Mouse (Mus musculus): ENCODE results near the gene Tti1. TPM values are rescaled to one million over a fixed set of nuclear protein-coding genes. Genes with fewer than 3 reads are reported as not detected.
A peak's percentile ranks its signal among the peaks of the same experiment; 100 is the strongest.
"Not testable (repeated sequence)": the region's sequence is repeated elsewhere in the genome, so short reads cannot be mapped to it uniquely, and the experiment has no call there.

The Tti1 gene
- total RNA-seq (2021), result 10 to 100 TPM; 13.0 to 14.6 TPM
- long read RNA-seq, experiment 1, transcript Tti1-201 (8 exons, 3,830 nt), result major isoform, 5 of 10 reads
- long read RNA-seq, experiment 1, partial matches to known transcripts, result 1 of 10 reads
- long read RNA-seq, experiment 1, other reads (novel, unspliced or antisense), result 2 of 10 reads
- long read RNA-seq, experiment 2, transcript Tti1-201 (8 exons, 3,830 nt), result major isoform, 13 of 20 reads
- long read RNA-seq, experiment 2, transcript Tti1-202 (7 exons, 3,765 nt), result minor isoform, 5 of 20 reads
- long read RNA-seq, experiment 2, partial matches to known transcripts, result 0 of 20 reads
- long read RNA-seq, experiment 2, other reads (novel, unspliced or antisense), result 2 of 20 reads

DNA sequence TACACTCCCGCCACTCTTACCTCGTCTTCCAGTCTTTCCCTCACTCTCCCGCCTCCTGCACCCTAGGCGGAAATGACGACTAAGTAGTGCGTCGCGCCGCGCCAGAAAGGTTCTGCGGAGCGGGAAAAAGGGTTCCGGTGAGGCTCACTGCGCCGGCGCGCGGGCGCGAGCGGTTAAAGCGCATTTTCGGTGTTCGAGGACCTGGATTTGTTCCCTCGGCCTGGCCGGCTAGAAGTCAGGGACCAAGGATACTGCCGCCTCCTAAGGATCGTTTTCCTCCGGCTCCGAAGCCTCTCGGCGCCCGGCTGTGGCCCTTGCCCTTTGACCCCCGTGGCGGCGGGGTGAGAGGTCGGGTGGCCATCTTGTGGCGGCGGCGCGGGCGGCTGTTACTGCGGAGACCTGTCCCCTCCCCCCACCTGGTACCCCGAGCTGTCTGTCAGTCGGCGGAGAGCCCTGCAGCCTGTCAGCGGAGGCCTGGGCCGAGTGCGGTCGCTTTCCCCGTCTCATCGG lies at the start of gene Tti1, which contains the start of gene Rprd1b:
Gene Tti1 (minus strand): TSS at position 80 of the 510 bp plus-strand sequence.
Gene Rprd1b (plus strand): TSS at position 144 of the 510 bp plus-strand sequence.
- peak; percentile 93 for DNase-seq
- intact Hi-C loops (cut with DNase I; ENCODE audit: low total_unique reads), result no loop called here

DNA sequence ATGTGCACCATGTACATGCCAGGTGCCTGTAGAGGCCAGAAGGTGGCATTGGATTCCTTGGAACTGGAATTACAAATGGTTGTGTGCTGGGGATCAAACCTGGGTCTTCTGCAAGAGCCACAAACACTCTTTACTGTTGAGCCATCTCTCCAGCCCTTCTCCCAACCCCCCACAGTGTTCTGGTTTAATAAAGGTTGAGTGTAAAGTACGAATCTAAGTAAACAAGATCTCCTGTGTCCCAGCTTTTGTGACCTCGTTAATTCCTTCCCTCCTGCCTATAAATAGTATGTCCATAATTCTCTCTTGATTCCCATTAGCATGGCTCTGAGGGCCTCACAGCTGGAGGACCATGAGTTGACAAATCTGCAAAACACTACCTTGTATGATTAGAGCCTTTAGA lies 49.7 kb upstream of the Tti1 start:
- intact Hi-C loops (cut with DNase I; ENCODE audit: low total_unique reads), result no loop called here
- no peak for DNase-seq

DNA sequence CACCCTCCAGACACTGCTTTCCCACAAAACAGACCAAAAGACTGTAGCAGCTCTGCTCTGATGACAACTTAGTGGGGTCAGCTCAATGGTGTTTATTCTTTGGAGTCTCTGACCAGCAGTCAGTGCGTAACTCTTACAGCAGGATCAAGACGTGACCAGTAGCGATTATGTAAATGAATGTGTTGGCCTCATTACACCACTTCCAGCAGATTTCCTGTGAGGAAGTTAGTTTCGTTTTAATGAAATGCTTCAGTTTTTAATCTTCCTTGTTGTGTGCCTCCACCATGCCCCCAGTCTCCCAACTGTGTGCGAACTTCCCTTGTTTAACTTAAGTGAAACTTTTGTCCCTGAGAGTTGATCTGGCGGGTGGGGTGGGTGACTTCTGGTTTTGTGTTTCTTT lies 48.5 kb upstream of the Tti1 start:
- intact Hi-C loops (cut with DNase I; ENCODE audit: low total_unique reads), result no loop called here
- DNase-seq, result no peak

DNA sequence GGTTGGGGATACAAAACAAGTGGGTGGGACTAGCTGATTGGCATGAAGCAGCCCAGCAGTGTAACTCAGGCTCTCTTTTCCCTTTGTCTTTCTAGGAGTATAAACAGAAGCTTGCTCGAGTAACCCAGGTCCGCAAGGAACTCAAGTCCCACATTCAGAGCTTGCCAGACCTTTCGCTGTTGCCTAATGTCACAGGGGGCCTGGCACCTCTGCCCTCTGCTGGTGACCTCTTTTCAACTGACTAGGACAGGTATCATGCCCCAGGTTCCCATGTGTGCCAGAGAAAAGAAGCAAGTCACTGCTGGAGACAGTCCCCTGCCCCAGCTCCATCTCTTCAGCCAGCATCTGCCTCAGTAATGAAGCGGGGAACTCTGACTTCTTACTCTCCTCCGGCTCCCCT lies 46.6 kb upstream of the Tti1 start:
- DNase-seq, result no peak
- intact Hi-C loops (cut with DNase I; ENCODE audit: low total_unique reads), result no loop called here

DNA sequence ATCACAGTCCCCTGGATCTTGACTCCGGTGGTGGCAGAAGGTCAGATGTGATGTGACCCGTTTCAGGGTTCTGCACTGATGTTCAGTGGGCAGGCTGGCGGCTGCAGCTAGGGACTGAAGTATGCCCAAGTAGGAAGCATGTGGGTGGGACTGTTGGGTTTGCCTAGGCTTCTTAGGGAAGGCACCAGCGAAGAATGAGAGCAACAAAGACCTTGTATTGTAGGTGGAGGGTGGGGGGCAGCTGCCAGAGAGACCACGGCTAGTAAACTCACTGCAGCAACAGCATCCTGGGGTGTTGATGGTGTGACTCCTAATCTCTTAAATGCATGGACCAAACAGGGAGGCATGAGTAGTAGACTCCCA lies 43.4 kb upstream of the Tti1 start:
- intact Hi-C loops (cut with DNase I; ENCODE audit: low total_unique reads), result no loop called here
- DNase-seq, result no peak

DNA sequence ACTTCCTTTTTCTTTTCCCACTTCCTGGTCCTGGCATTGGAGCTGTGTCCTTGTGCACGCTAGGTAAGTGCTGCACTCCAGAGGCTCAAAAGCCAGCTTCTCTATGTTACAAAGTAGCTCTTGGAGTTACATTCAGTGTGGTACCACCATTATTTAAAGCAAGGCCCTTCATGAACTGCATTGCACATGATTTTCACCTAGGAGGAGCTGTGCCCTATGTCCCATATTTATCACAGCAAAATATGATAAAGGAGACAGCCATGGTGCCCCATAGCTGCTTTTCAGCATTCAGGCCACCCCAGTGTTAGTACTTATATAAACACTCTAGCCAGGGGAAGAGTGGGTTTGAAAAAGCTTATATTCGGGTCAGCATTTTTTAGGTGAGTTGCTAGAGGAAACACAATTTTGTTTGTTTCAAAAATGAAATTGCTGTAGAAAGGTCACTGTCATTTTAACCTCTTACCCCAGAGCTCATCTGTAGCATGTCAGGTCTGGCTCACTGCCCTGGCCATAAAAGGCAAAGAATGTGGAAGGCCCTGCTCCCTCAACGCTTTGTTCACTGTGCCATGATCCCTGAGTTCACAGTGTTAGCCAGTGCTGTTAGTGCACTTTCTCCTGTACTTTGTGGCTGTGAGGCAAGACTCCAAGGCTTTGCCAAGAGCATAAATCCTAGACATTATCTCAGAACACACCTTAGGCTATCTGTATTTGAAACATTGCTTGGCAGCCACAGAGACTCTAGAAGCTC lies 42.8 kb upstream of the Tti1 start:
- intact Hi-C loops (cut with DNase I; ENCODE audit: low total_unique reads), result no loop called here
- no peak for DNase-seq

DNA sequence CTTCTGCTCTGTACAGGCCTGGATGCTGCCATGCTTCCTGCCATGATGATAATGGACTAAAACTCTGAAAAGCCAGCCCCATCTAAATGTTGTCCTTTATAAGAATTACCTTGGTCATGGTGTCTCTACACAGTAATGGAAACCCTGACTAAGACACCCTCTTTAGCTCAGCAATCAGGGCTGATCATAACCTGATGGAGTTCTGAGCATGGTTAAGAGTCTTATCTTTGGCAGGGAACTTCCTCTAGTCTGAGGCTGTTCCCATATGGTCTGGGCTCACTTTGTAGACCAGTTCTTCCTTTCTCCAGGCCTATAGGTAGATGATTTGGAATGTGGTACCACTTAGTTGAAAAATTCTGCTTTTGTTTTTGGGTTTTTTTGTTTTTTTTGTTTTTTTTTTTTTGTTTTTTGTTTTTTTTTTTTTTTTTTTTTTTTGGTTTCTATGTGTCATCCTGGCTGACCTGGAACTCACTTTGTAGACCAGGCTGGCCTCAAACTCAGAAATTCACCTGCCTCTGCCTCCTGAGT lies 40.3 kb upstream of the Tti1 start:
- intact Hi-C loops (cut with DNase I; ENCODE audit: low total_unique reads), result loop anchor here (5.0 kb wide), 1 partner anchor 134 kb away; no protein-coding TSS in a partner anchor
- DNase-seq, result no peak

DNA sequence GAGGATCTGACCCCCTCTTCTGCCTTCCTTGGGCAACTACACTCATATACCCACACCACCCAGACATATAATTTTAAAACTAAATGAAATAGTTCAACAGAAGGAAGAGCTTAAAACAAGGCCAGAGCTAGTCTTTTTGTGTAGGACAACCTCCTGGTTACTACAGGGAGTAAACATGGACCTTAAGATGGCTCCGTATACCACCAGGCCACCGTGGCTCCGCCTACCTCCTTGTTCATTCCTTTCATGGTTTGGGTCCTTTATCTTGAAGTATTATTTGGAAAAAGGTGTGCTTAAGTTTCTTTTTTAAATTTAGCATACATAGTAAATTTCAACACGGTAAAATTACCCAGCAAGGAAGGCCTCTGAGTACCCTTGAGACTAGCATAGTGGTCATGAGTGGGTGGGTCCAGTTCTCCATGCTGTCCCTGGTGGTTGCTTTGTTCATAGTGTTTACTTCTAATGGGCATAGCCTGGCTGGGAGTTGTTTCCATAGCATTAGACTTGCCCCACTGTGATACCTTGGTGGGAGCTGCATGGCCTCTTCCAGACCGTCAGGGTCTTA lies 39.1 kb upstream of the Tti1 start:
- intact Hi-C loops (cut with DNase I; ENCODE audit: low total_unique reads), result loop anchor here (5.0 kb wide), 1 partner anchor 135 kb away; no protein-coding TSS in a partner anchor
- DNase-seq, result no peak

DNA sequence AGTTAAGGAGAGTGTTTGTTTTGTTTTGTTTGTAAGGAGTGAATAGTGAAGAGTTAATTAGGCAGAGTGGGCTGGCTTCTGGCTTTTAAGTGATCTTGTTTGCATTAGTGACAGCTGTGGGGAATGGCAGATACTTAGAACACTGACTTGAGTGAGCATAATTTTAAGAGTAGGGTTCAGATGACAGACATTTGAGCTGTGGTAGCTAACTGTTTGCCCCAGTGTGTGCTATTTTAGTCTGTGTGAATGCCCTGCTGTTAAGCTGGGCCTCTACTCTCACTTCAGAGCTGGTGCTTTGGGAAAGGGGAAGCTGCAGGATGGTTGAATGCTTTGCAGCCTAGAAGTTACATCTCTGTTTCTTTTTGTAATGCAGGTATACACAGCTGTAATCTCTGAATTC lies 38.2 kb upstream of the Tti1 start:
- intact Hi-C loops (cut with DNase I; ENCODE audit: low total_unique reads), result loop anchor here (5.0 kb wide), 1 partner anchor 136 kb away; no protein-coding TSS in a partner anchor
- no peak for DNase-seq

DNA sequence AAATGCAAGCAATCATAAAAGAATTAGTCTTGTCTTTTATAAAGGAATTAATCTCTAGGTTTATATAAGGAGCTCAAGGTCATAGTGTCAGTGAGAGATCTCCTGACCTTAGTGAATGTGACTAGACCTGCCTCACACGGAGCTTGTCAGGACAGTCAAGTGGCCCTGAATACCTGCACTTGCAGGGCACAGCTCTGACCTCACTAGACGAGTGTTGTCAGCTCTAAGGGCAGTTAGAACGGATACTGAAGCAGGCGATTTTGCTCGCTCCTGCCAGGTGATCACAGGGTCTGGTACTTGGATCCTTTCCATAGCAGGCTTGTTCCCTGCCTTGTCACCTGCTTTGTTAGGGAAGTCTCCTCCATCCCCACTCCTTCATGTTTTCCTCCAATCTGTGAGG lies 36.8 kb upstream of the Tti1 start:
- no peak for DNase-seq
- intact Hi-C loops (cut with DNase I; ENCODE audit: low total_unique reads), result loop anchor here (5.0 kb wide), 1 partner anchor 137 kb away; no protein-coding TSS in a partner anchor

DNA sequence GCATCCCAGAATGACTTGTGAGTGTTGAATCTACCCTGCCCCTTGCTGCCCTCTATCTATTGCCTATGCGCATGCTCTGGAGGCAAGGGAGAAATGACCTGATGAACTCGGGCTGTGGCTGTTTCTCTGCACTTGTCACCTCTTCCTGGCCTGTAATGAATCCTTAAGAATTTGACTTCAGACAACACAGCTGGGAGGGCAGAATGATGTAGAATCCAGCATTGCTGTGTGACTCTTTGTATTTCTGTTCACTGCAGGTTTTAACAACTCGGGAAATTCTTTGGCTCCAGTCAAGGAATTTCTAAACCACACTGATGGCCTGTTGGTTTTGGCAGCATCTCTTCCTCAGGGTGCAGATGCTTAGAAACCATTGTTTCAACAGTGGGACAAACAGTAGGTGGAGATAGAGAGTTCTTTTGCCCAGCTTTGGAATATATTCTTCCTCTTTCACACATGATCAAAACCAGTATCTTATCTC lies 36.4 kb upstream of the Tti1 start:
- intact Hi-C loops (cut with DNase I; ENCODE audit: low total_unique reads), result loop anchor here (5.0 kb wide), 2 partner anchors 83 to 138 kb away; partner anchors contain the start of gene Tgm2
- DNase-seq, result peak; percentile 22

DNA sequence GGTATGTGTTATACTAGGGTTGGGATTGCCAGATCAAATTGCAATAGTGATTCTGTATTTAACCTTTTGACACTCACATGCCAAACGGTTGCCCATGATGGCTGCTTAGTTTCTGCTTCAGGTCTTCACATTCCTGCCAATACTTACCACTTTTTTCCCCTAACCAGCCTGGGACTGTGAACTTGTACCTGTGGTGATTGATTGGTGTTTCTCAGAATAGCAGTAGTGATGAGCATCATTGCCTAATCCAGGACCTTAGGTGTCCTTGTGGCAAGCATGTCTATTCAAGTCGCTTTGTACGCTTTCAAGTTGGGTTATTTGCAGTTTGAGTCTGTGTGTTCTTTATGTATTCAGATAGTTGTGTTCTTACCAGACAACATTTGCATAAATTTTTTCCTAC lies 34.8 kb upstream of the Tti1 start:
- DNase-seq, result no peak
- intact Hi-C loops (cut with DNase I; ENCODE audit: low total_unique reads), result loop anchor here (5.0 kb wide), 1 partner anchor 84 kb away; the partner anchor contains the start of gene Tgm2

DNA sequence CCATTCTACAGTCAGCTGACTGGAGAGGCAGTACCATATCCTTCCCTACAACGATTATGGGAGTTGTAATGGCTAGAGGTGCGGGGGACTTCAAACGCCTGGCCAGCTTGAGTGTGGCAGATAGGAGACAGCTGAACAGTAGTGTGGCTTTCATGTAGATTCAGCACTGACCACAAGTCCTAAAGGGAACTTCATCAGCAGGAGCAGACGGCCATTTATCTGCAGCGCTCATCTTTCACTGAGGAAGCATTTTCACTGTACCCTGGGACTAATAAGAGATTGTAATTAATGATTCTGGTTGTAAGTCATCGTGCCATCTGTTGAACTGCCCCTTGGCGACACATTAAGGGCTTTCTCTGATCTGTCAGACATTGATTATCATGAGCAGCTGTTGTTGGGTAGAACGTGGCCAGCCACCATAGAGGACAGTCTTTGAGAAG lies 31.5 kb upstream of the Tti1 start:
- DNase-seq, result no peak
- intact Hi-C loops (cut with DNase I; ENCODE audit: low total_unique reads), result loop anchor here (5.0 kb wide), 1 partner anchor 88 kb away; the partner anchor contains the start of gene Tgm2

DNA sequence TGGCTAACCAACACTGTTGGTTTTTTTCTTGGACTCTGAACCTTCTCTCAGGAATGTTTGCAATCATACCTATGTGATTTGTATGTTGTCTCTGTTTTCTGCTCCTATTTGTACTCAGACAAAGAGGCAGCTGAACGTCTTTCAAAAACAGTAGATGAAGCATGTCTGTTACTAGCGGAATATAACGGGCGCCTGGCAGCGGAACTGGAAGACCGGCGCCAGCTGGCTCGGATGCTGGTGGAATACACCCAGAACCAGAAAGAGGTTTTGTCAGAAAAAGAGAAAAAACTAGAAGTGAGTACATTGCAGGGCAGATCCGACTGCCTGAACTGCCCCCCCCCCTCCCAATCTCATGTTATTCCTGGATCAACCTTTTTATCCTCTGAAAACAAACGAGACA lies 30.3 kb upstream of the Tti1 start:
- DNase-seq, result peak; percentile 56
- intact Hi-C loops (cut with DNase I; ENCODE audit: low total_unique reads), result loop anchor here (1.0 kb wide), 1 partner anchor 10 kb away; no protein-coding TSS in a partner anchor

DNA sequence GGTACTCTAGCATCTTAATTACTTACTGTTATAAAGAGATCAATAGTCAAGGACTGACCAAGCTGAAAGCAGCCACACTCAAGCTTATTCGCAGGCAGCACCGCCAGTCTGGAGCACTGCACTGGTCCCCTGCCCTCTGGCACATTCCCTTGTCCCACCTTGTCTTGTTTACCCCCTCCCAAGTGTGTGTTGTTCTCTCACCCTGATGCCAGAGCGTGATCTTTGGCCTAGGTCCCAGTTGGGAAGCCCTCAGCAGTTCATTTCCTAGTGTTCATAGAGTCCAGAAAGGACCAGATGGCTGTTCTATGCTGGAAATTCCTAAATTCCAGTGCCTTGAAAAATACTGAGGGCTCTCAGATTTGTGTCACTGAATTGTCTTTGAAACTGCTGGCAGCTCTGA lies 28.8 kb upstream of the Tti1 start:
- DNase-seq, result no peak
- intact Hi-C loops (cut with DNase I; ENCODE audit: low total_unique reads), result no loop called here

DNA sequence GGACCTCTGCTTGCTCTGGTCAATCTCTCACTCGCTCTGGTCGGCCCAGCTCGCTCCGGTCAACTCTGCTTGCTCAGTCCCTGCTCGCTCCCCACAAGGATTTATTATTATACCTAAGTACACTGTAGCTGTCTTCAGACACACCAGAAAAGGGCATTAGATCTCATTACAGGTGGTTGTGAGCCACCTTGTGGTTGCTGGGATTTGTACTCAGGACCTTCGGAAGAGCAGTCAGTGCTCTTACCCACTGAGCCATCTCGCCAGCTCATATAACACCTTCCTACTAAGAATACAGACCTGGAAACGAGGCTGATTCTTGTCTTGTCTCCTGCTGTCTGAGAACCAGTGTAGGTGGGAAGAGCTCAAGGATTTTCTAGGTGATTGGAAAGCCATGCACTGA lies 27.1 kb upstream of the Tti1 start:
- intact Hi-C loops (cut with DNase I; ENCODE audit: low total_unique reads); DNase-seq: not testable (repeated sequence)

DNA sequence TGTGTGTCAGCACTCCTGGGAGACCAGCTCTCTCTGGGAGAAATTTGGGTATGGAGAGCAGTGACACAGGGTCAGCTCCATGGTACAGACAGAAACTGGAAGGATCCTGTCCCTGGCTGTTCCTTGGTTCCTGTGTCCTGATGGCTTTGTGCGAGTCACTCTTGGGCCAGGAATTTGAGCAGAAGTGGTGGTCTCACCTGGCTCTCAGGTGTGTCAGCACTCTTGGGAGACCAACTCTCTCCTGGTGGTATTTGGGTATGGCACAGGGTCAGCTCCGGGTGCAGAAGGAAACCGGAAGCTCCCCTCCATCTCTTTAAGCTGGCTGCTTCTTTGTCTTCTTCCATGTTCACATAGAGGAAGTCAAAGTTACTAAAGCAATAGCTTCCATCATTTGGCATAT lies 26.4 kb upstream of the Tti1 start:
- intact Hi-C loops (cut with DNase I; ENCODE audit: low total_unique reads), result no loop called here
- DNase-seq, result no peak

DNA sequence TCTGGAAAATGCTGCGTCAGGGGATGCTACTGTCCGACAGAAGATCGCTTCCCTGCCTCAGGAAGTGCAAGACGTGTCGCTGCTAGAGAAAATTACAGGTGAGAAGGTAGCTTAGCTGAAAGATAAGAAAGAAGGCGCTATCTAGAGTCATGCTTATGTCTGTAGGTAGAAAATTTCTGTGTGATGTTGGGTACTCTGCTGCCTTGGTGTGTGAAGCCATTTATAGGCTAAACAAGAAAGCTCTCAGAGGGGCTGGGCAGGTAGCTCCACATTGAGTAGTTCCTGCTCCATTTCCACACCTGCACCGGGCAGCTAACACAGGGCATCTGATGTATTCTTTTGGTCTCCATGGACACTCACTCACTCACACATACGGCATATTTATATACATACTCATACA lies 21.9 kb upstream of the Tti1 start:
- intact Hi-C loops (cut with DNase I; ENCODE audit: low total_unique reads), result no loop called here

DNA sequence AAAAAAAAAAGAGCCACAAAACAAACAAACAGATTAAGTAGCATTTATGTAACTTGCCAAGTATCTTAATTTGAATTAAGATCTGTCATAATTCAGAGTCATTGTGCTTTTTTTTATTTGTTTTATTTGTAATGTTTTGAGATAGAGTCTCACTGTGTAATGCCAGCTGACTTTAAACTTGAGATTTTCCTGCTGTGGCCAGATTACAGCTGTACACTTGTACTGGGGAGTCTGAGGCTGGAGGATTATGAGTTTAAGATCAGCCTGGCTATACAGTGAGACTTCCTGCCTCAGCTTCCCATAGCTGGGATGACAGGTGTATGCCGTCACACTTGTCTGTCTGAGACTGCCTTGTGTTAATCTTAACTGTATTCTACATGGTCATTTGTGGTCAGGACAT lies 20.5 kb upstream of the Tti1 start:
- intact Hi-C loops (cut with DNase I; ENCODE audit: low total_unique reads), result loop anchor here (1.0 to 5.0 kb wide), 2 partner anchors 10 to 154 kb away; no protein-coding TSS in a partner anchor
- no peak for DNase-seq

More for the DNA sequence above, 21.9 kb upstream of the Tti1 start:
- no peak for DNase-seq

All from gastrocnemius, postnatal 14 days (tissue).